9 mouse cellular contexts compared by ENCODE assay signal in the genomic region with DNA sequence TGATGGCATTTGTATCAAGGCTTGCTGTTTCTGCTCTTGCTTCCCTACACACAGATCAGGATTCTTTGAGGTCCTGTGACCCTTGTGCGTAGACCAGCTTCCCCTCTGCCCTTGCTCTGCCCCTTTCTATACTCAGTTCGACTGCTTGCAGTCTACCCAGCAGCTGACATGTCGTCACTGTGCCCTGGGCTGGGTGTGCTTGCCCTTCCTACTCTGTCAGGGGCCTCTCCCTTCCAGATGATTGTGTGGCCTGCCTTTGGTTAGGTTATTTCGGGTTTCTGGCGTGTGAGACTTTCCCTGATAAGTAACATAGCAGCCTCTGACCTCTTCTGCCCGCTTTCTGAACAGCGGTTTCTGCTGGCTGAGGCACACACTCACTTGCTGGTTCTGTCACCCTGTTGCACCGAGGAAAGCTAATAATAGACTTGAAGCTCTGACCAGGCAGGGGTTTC. TPM values are rescaled to one million over a fixed set of nuclear protein-coding genes. Genes with fewer than 3 reads are reported as not detected.
DNase-seq lines count a peak whose midpoint lies in the region; ATAC-seq and TF ChIP-seq lines count a peak whose summit lies in the region.
"Had no signal": no experiment of that assay in that cellular context is flagged by ENCODE, and none has a peak within 500 bp of the region (broad histone marks: within the 10 kb centered on the region; RNA-seq: fewer than 3 reads in every experiment).

No protein-coding gene starts in this region.

- no peaks in the 10 kb centered on the region for H3K36me3 ChIP-seq in kidney, postnatal 0 days (ENCODE audit: insufficient read depth, low read length)
- no peaks in the 10 kb centered on the region for H3K36me3 ChIP-seq in forebrain, embryonic 13.5 days (ENCODE audit: poor library complexity, severe bottlenecking)
- H3K36me3 ChIP-seq in hindbrain, embryonic 11.5 days (ENCODE audit: control insufficient read depth, insufficient read depth, low read length), result no peaks in the 10 kb centered on the region
- H3K36me3 ChIP-seq in lung, embryonic 16.5 days (ENCODE audit: control insufficient read depth, insufficient read depth, low read length), result 0 out of 2 replicates have a peak, but pooled peaks cover 2% of the 10 kb centered on the region
- H3K36me3 ChIP-seq in neural tube, embryonic 15.5 days, result no peaks in the 10 kb centered on the region

- H3K9ac ChIP-seq in kidney, postnatal 0 days (ENCODE audit: low read depth, low read length), result no peak overlapping the region
- peak overlapping the region; percentile 96 for H3K9ac ChIP-seq in forebrain, embryonic 13.5 days
- no peak overlapping the region for H3K9ac ChIP-seq in hindbrain, embryonic 11.5 days (ENCODE audit: low read depth, low read length)
- peak overlapping the region; percentile 54 for H3K9ac ChIP-seq in lung, embryonic 16.5 days (ENCODE audit: low read length)
- peak overlapping the region; percentile 41 for H3K9ac ChIP-seq in neural tube, embryonic 15.5 days (replicated peaks)

- no peaks in the 10 kb centered on the region for H3K27me3 ChIP-seq in kidney, postnatal 0 days (ENCODE audit: insufficient read depth, low read length)
- H3K27me3 ChIP-seq in forebrain, embryonic 13.5 days, result 0 out of 2 replicates have a peak, but pooled peaks cover 1% of the 10 kb centered on the region
- H3K27me3 ChIP-seq in hindbrain, embryonic 11.5 days (ENCODE audit: control insufficient read depth, insufficient read depth, low read length), result no peaks in the 10 kb centered on the region; the same call in 1 of the 2 replicates
- no peaks in the 10 kb centered on the region for H3K27me3 ChIP-seq in lung, embryonic 16.5 days (ENCODE audit: control insufficient read depth, insufficient read depth, low read depth, low read length)
- H3K27me3 ChIP-seq in neural tube, embryonic 15.5 days (replicated peaks), result no peaks in the 10 kb centered on the region
- H3K27me3 ChIP-seq: Patski had no signal

- peak overlapping the region; percentile 89; the same call in 1 of the 2 replicates for H3K4me3 ChIP-seq in kidney, postnatal 0 days (replicated peaks; ENCODE audit: low read depth, low read length)
- peak overlapping the region; percentile 97 for H3K4me3 ChIP-seq in forebrain, embryonic 13.5 days
- 0 out of 2 replicates have a peak overlapping the region, but pooled peaks have one; percentile 96 for H3K4me3 ChIP-seq in hindbrain, embryonic 11.5 days (ENCODE audit: low read depth, low read length)
- H3K4me3 ChIP-seq in lung, embryonic 16.5 days (ENCODE audit: low read length), result peak overlapping the region; percentile 95
- peak overlapping the region; percentile 92 for H3K4me3 ChIP-seq in neural tube, embryonic 15.5 days (replicated peaks)

- no peak overlapping the region for H3K27ac ChIP-seq in kidney, postnatal 0 days
- no peak overlapping the region for H3K27ac ChIP-seq in forebrain, embryonic 13.5 days
- no peak overlapping the region for H3K27ac ChIP-seq in hindbrain, embryonic 11.5 days (ENCODE audit: low read depth, low read length)
- peak overlapping the region; percentile 33; the same call in 1 of the 2 replicates for H3K27ac ChIP-seq in lung, embryonic 16.5 days (ENCODE audit: low read length)
- H3K27ac ChIP-seq in neural tube, embryonic 15.5 days (replicated peaks), result no peak overlapping the region

- peaks cover 15% of the 10 kb centered on the region for H3K4me1 ChIP-seq in kidney, postnatal 0 days (replicated peaks; ENCODE audit: insufficient read depth, low read length)
- peaks cover 46% of the 10 kb centered on the region for H3K4me1 ChIP-seq in forebrain, embryonic 13.5 days
- peaks cover 9% of the 10 kb centered on the region for H3K4me1 ChIP-seq in hindbrain, embryonic 11.5 days (replicated peaks; ENCODE audit: control insufficient read depth, insufficient read depth, low read length)
- peaks cover 28% of the 10 kb centered on the region for H3K4me1 ChIP-seq in lung, embryonic 16.5 days (replicated peaks; ENCODE audit: control insufficient read depth, insufficient read depth, low read length)
- peaks cover 23% of the 10 kb centered on the region for H3K4me1 ChIP-seq in neural tube, embryonic 15.5 days

- ATAC-seq in kidney, postnatal 0 days (replicated peaks; ENCODE audit: low FRiP score, low read depth), result no peak
- ATAC-seq in forebrain, embryonic 13.5 days, result no peak
- no peak for ATAC-seq in hindbrain, embryonic 11.5 days (ENCODE audit: low FRiP score)
- ATAC-seq in lung, embryonic 16.5 days (ENCODE audit: low read depth), result no peak
- ATAC-seq in neural tube, embryonic 15.5 days (ENCODE audit: low FRiP score), result no peak
- ATAC-seq: Patski had no signal

- 42% methylated on average over 8 of the region's 8 CpGs for WGBS in kidney, postnatal 0 days
- 38% methylated on average over 8 of the region's 8 CpGs for WGBS in forebrain, embryonic 13.5 days
- WGBS in hindbrain, embryonic 11.5 days, result 30% methylated on average over 8 of the region's 8 CpGs
- WGBS in lung, embryonic 16.5 days, result 30% methylated on average over 8 of the region's 8 CpGs
- WGBS in neural tube, embryonic 15.5 days, result 53% methylated on average over 8 of the region's 8 CpGs

- no peak for TF ChIP-seq CTCF in kidney, postnatal 0 days (IDR thresholded peaks at IDR 0.05; ENCODE audit: low read depth)

- H3K9me3 ChIP-seq in kidney, postnatal 0 days (replicated peaks; ENCODE audit: low read length), result no peaks in the 10 kb centered on the region
- no peaks in the 10 kb centered on the region for H3K9me3 ChIP-seq in forebrain, embryonic 13.5 days (replicated peaks)
- H3K9me3 ChIP-seq in hindbrain, embryonic 11.5 days (ENCODE audit: control insufficient read depth, low read length), result no peaks in the 10 kb centered on the region
- H3K9me3 ChIP-seq in lung, embryonic 16.5 days (ENCODE audit: control insufficient read depth, low read length), result no peaks in the 10 kb centered on the region
- H3K9me3 ChIP-seq in neural tube, embryonic 15.5 days (replicated peaks), result no peaks in the 10 kb centered on the region

- H3K4me2 ChIP-seq in kidney, postnatal 0 days (ENCODE audit: low read length), result peak overlapping the region; percentile 74
- H3K4me2 ChIP-seq in forebrain, embryonic 13.5 days, result peak overlapping the region; percentile 80
- peak overlapping the region; percentile 69; the same call in 1 of the 2 replicates for H3K4me2 ChIP-seq in hindbrain, embryonic 11.5 days (replicated peaks; ENCODE audit: low read depth, low read length)
- peak overlapping the region; percentile 74 for H3K4me2 ChIP-seq in lung, embryonic 16.5 days (ENCODE audit: low read depth, low read length)
- H3K4me2 ChIP-seq in neural tube, embryonic 15.5 days, result peak overlapping the region; percentile 75

- no peak for DNase-seq in kidney, postnatal 0 days (ENCODE audit: low spot score)
- DNase-seq in kidney, postnatal 10 days, result no peak
- no peak for DNase-seq in hindbrain, embryonic 11.5 days (ENCODE audit: low spot score)
- no peak for DNase-seq in left cerebral cortex, adult 9 months (ENCODE audit: low spot score in 2 of 2)
- no peak for DNase-seq in frontal cortex, postnatal 10 days (ENCODE audit: low spot score in 2 of 2)

RNA-seq across cellular contexts. Expression of a gene that starts 2.6 kb away (rescaled TPM):
- 8.9 and 9.2 TPM in 2 replicates for polyA plus RNA-seq in kidney, postnatal 0 days (2015; fragmentation: Nextera tagmentation; extraction: Ambion mirVana)
- 8.6 and 14.1 TPM in 2 replicates for polyA plus RNA-seq in forebrain, embryonic 13.5 days (2015; fragmentation: Nextera tagmentation; extraction: Ambion mirVana)
- polyA plus RNA-seq in hindbrain, embryonic 11.5 days (2014; fragmentation: Nextera tagmentation; extraction: Ambion mirVana), result 11.3 and 13.0 TPM in 2 replicates
- 10.2 and 15.2 TPM in 2 replicates for polyA plus RNA-seq in lung, embryonic 16.5 days (2015; fragmentation: Nextera tagmentation; extraction: Ambion mirVana)
- 7.3 and 9.6 TPM in 2 replicates for polyA plus RNA-seq in neural tube, embryonic 15.5 days (2015; fragmentation: Nextera tagmentation; extraction: Ambion mirVana)

Comparison
In these comparisons a context has a peak if more than half of its experiments do, and no peak if none do; other contexts are left out.
1. H3K9ac ChIP-seq: peak in forebrain, embryonic 13.5 days (single experiment), lung, embryonic 16.5 days (single experiment) and neural tube, embryonic 15.5 days (single experiment); none in kidney, postnatal 0 days (single experiment) and hindbrain, embryonic 11.5 days (single experiment).
2. Peak in every context shown above with its lines, with median percentiles within 50 percentile points of each other: H3K4me2 ChIP-seq and H3K4me3 ChIP-seq.